Mouse (Mus musculus) 416B (cell line): ENCODE measurements at regions not wholly inside any gene's neighbourhood (a gene's known extent, or its start where the extent isn't known, plus 50 kb on each side); places are given as distances from the start of the nearest gene placed in this dataset.

ENCODE experiments used
- DNase-seq: peaks from one replicate; pipeline ENCODE4 v3.0.0; 2011; ENCODE audit warnings: low read depth

DNA sequence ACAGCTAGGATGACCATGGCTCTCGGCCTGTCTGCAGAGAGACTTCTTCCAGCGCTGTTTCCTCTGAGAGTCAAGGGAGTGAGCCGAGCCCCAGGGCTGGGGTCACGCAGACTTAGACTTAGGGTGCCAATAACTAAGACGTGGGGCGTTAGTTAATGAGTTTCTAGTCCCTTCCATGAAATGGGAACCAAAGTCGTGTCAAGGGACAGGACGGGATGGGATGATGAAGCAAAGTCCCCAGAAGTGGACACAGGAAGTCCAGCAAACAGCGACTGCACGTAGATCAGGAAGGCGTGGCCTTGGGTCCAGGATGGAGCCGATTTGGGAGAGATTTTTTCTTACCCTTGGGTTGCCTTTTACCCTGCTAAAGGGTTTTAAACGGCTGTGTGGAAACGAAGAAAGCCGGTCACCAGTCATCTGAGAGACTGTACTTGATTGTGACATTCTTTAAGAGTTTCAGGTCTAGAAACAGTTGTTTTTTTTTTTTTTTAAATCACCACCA, 112.5 kb upstream of the Egln3 start:
- DNase-seq = no peak

DNA sequence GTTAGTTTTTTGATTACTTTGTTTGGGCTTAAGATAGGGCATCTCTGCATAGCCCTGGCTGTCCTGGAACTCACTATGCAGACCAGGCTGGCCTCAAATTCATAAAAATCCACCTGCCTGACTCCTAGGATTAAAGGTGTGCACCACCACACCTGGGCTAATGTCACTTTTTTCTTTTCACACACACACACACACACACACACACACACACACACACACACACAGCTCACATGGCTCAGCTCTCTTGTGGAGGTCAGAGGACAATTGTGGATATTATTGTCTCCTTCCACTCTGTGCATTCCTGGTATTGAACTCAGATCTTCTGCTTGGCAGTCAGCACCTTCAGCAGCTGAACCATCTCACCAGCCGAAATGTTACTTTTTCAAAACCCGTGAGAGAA, 110.5 kb upstream of the Egln3 start:
- DNase-seq = no peak

DNA sequence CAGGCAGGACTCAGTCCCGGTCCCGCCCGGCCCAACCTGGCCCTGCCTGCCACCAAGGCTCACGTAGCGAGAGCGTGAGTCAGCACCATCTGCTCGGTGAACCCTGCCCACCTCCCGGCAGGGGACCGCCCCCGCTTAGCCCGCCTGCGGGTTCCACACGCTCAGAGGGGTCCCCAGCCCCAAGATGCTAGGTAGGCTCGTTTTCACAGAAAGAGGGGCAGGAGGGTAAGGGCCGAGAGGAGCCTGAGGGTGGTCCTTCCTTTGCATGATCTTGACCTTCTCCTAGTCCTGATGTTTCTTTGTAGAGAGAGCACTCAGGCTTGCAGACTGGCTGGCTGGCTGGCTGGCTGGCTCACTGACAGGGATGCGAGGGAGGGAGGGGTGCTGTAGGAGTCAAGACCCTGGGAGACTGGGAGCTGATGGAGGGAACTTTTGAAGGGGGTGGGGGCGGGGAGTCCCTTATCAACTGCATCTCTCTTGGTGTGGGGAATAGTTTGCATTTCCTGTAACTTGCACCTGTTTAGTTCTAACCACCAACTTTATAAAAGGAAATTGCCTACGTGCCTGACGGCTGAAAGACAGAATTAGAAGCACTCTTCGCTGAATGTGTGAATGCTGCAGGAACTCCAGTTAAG, 109.7 kb upstream of the Egln3 start:
- DNase-seq = peak; percentile 81

DNA sequence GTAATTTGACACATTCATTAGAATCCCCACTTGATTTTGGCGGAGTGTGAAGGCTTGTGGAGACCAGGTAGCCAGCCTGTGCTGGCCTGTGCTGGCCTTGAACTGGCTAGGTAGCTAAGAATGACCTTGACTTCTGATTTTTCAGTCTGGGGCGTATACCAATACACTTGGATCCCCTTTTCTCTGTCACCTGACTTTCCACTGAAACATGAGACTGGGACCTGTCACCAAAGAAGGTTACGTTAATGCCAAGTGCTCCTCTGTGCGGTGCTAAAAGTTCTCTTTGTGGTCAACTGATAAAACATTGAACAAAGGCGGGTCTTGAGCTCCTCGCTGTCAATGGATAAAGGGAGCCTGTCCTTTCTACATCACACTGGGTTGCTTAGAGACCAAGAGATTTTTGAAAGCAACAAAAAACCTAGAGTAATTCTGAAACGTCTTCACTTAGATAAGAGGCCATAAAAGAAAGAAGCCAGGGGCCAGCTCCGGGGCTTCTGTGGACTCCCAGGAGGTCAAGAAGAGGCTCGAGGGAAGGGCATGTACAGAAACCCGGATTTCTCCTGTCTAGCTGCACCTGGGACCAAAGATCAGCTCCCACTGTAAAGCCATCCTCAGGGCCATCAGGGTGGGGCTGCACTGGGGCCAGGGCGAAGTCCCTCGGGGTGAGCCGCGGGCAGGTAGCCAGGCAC, 109.0 kb upstream of the Egln3 start:
- peak; percentile 72 for DNase-seq

DNA sequence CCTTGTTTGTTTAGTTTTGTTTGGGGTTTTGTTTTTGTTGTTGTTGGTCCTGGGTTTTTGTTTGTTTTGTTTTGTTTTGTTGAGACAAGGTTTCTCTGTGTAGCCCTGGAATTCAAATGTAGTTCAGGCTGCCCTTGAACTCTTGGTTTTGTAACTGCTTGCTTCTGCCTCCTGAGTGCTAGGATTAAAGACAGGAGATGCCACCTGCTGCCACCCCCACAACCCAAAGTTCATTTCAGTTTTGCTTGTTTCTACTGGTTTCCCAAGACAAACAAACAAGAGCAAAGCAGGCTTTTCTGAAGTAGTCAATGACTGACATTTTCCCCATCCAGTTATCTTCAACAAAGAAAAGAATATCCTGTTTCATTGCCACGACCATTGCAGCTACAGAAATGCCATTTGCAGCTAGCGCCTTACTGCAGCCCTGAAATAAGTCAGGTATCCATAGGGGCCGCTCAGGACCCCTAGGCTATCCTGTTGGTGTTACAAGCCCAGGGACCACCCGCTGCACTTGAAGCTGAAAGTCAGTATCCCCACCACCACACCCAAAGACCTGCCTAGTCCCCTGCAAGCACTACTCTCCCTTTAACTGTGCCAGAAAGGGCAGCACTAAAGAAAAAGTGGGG, 108.3 kb upstream of the Egln3 start:
- peak; percentile 17 for DNase-seq

DNA sequence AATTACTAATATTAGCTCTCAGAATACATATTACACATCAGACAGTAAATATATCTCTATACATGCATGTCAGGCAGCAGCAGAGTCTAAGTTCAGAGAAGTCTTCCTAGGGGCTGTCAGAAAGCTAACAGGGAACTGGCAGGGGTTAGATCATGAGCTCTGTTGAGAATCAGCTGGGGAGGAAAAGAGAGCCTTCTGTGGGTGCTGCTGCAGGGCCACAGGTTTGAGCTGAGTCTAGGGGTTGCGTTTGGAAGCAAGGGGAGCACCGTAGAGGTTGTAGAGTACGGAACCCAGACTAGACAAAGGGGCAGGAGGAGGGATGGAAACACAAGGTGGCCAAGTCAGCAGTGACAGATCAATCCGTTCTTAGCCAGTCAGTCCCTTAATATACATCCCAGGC, 106.2 kb upstream of the Egln3 start:
- DNase-seq = no peak

DNA sequence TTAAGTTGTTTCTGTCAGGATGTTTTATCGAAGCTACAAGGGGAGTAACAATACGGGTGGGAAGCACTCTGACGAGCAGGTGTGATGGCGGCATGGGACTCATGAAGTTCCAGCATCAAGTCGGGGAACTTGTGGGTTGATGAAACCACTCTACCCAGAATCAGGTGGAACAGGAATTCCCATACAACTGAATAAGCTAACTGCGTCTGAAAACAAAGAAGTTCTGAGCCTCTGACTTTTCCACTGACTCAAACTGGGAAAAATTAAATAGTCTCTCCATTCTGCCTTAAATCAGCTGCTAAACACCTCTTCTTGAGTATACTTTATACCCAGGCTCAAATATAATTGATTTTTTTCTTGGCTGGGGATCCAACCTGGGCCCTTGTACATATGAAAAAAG, 105.6 kb upstream of the Egln3 start:
- no peak for DNase-seq

DNA sequence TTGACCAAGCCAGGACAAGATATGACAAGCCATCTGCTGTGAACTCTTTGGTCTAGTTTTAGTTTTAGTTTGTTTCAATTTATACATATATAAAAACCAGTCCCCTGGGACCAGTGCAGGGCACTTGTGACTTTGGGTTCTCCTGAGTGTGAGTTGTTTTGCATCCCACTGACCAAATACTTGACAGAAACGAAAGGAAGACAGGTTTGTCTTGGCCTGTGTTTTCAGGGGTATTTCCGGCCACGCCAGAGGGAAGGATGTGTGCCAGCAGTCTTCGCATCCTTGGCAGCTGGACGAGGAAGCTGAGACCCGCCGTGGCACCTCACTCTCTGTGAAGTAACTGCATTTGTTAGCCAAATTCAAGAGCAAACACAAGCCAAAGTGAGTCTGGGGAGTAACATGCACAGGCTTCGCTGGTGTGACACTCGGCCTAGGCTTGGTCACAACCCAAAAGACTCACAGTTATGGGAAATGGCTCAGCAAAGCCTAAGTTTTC, 101.5 kb upstream of the Egln3 start:
- DNase-seq = no peak

DNA sequence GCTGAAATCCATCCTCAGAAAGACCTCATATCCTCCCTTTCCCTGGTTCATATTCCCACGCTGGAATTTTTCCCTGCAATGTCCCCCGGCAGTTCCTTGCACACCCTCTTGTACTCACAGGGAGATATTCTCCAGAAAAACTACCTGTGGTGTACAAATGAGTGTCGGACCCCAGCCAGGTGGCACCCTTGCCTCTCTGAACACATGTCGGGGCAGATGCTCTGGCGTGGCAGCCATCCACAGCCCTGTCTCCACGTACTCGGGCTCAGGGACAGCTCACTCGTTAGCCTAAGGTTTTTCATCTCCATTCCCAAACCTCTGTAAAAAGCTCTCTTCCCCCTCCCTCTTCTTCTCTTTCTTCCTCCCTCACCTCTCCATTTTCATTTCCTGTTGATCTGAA, 100.1 kb upstream of the Egln3 start:
- no peak for DNase-seq

DNA sequence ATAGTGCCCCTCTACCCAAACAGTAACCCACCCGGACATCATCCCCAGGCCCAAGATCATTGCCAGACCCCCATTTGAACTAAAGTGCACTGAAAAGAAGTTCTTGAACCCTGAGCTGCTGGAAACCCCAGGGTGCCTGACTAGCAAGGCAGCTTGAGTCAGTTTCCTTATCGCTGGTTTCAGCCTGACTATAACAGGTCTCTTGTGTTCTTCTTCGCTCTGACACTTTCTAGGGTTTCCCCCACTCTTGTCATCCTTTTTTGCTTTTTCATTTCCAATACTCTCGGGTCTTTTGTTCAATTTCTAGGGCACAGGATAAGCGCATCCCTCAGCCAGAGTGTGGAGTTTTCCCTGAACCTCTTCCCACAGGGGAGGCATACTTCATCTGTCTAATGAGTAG, 95.8 kb upstream of the Egln3 start:
- DNase-seq = no peak

DNA sequence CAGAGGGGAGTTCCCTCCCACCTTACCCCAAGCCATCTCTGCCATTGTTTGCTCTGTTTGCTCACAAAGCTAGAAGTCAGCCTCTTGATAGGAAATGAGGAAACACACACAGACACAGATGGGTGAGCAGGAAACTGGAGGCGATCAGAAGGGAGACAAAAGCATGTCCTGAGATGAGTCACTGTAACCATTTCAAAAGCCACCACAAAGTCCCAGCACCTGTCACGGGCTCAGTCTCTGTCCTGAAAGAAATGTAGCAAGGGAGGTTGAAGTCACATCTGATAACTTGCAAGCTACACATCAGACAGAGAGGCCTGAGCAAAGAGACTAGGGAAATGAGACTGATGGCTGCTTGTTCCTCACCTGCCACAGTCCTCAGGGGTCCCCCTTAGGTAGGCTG, 89.6 kb upstream of the Egln3 start:
- peak; percentile 91 for DNase-seq

DNA sequence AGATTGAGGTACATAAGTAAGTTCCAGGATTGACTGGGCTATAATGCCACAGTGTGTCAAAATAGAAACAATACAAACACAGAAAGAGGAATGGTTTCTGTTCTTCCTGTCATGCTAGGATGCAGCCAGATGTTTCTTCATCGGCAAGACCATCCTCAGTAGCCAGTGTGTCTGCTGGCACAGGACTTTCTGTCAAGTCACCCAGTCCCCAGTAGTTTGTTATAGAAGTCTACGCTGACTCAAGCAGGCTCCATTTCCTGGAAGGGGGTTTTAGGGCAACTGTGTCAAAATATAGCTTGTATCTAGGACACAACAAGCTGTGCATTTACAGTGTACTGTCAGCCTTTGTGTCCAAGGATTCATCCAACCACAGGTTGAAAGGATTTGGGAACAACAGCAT, 86.7 kb upstream of the Egln3 start:
- DNase-seq = peak; percentile 59

DNA sequence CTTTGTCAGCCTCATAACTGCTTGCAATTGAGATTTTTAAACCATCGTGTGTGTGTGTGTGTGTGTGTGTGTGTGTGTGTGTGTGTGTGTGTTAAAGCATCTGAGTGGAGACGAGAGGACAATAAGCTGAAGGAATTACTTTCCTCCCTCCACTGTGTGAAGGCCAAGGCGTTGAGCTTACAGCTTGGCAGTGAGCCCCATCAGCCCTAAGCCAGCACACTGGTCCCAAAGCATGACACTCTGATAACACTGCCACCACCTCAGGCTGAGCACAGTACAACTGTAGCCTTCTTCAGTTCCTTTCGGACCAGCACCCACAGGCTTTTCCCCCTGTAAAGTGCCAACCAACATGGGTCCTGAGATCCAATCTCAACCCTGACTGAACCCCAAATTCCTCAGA, 85.1 kb upstream of the Egln3 start:
- no peak for DNase-seq

DNA sequence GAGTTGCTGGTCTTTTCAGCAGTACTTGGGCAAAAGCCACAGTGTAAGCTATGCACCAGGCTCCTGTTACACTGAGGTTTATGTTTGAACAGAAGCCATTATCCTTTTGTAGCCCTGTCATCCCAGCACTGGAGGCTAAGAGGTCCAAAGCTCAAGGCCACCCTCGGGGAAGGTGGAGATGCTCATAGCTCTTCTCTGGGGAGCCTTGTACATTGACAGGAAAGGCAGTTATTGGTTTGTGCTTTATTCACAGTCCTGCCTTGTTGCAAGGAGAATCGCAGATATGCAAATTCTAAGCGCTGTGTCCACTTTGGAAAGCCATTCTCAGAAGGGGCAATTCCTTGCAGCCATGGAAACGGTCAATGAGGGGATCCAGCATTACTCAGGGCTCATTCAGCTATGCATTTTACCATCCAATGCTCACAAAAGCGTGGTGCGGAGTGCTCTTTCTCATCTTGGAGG, 84.4 kb upstream of the Egln3 start:
- no peak for DNase-seq

DNA sequence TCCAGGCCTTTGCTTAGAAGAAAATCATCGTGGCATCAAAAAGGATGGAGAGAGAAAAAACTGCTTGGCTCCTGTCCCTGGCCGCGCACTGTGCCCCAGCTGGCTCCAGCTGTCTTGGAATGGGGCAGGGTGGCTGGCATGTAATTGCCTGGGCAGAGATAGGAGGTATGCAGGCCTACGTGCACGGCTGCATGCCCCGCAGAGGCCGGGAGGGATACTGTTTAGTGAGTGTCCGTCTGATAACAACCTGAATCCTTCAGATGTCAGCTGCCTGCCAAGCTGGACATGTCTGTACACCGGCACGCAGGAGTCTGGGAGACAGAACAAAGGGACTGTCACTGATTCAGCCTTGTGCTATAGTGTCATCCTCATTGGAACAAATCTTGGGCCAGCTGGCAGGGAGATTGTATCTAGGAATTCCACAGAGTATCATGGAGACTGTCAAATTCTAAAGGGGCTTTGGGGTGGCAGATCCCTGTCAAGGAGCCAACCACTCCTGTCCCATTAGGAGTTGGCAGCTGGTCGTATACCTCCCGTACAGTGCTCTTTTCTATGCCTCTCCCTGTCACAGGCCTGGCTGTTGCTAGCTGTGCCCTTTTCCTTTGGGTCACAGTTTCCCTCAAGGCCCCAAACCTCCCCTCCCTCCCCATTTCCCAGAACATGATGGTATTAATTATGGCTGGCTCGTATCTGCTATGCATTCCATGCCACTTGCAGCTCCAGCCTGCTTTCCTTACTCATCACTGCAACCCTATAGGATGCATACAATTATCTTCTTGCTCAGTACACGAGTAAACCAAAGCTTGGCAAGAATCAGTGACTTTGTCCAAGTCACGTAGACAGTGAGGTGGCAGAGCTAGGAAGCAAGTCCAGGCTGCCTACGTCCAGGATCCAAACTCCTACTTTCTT, 83.5 kb upstream of the Egln3 start:
- no peak for DNase-seq

DNA sequence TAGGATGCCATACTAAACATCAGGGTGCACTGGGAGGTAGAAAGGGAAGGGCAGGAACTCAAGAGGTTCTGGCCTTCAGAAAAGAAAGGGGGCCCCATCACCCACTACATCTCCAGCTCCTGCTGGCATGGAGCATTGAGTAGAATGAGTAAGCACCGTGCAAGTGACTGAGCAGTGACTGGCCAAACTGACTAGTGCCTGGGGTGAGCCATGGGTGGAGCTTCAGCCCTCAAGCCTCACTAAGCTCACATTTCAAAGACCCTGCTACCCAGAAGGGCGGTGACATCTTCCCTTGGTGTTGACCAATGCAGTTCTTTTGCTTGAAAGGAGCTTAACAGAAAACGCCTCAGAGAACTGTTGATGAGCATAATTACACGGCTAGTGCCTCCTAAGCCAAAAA, 80.0 kb upstream of the Egln3 start:
- DNase-seq = peak; percentile 85

DNA sequence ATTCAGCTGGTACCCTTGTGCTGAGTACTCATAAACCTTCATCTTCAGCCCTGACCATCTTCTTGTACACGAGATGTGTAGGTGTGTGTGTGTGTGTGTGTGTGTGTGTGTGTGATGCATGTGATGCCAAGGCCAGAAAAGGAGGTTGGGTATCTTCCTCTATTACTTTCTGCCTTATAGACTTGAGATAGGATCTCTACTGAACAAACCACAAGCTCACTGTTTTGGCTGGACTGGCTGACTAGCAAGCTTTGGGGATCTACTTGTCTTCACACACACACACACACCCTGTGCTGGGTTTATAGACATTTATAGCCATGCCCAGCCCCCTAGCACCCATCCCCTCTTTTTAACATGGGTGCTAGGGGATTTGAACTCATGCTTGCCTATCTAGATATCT, 79.4 kb upstream of the Egln3 start:
- DNase-seq = peak; percentile 79

DNA sequence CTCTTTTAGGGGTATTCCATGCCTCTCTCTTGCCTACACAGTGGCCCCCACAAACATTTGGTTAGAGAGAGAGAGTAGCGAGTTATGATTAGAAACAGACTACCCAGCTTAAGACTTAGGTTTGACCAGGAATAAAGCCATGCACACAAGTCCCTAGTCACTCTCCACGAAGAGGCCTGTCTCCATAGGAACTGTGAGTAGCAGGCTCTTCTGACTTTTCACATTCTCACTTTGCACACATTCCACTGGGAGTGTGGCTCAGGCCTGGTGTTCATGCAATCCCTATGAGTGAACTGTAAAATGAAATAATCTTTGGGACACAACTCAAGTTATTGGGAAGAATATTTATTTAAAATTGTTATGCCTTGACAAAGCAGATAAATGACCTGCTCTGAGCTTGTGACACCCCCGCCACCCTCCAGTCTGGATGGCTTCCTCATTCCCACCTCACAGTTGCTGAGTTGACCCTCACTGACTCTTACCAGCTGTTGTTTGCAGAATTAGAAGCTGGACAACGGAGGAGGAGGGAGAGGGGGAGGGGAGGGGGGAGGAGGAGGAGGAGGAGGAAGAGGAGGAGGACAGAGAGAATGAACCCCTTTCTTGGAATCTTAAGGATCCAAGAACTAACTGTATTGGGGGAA, 78.7 kb upstream of the Egln3 start:
- DNase-seq = no peak

DNA sequence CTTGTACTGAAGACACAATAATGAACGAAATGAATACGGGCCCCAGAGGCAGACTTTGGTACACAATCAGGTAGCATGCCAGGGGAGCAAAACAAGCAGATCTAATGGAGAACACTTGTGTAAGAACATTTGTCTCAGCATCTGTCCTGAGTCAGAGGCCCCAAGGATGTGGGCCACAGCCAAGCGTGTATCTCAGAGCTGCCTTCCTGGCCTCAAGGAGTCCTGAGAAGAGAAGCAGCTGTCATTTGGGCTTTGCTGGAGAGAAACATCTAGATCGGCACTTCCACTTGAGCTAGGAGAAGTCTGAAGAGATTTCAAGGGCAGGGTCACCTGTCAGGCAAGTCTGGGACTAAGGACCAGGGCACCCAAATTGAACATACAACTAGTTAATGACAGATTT, 76.8 kb upstream of the Egln3 start:
- no peak for DNase-seq

DNA sequence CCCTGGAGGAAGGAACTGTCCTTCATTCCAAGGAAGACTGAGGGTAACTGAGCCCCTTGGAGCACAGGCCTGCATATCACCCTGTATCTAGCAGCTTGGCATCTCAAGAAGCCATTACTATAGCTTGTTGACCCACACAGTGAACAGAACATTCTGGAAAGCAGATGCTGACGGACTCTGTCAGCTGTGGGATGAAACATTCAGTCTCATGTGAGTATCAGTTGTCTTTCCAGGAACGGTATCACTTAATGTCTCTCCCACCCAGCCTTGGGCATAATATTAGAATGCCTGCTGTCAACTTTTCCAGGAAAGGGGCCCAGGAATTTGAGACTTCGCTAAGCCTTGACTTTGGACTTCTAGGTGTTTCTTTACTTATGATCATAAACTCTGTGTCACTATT, 76.3 kb upstream of the Egln3 start:
- DNase-seq = no peak

DNA sequence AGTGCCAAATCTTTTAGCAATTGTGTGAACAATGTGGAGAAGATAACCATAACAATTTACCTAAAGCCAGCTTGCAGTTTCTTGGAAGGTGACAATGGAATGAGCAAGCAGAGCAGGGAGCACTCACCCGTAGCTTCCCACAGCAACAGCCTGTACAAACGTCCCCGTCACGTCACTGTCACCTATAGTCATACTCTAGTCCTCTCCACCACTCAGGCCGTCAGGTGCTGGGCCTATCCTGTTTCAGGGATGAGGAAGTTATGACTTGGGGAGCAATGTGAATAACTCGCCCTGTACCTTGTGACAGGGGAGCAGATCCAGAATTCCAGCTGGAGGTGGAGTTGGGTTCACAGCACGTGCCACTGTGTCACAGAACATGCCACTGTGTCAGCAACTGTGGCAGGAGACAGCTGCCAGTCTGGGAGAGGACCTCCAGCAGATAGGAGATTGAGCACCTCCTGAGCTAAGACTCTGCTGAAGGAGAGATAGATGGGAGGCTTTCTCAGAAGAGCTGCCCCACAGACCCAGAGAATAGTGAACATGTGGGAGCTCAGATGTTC, 73.4 kb upstream of the Egln3 start:
- no peak for DNase-seq
